Mouse (Mus musculus): ENCODE results near the gene Vmn1r168.
"Not testable (repeated sequence)": the region's sequence is repeated elsewhere in the genome, so short reads cannot be mapped to it uniquely, and the experiment has no call there.

Gene Vmn1r168

GRCm38 (mm10) chr7:23539432-23539831 is at the start of gene Vmn1r168:
Gene Vmn1r168, plus strand, starts transcription at chr7:23539732.
- not testable (repeated sequence) for DNase-seq

- DNase-seq, result not testable (repeated sequence)
Measured at GRCm38 (mm10) chr7:23507106-23507505, 32.4 kb upstream of the Vmn1r168 start, which contains the start of gene Vmn1r167. Gene Vmn1r167, minus strand, starts transcription at chr7:23507206.

GRCm38 (mm10) chr7:23575226-23575625 is 35.7 kb downstream of the Vmn1r168 start, which contains the start of gene Vmn1r169:
Gene Vmn1r169, plus strand, starts transcription at chr7:23575526.
- not testable (repeated sequence) for DNase-seq
